Mouse (Mus musculus): ENCODE results near the gene Dync2h1.
"Not testable (repeated sequence)": the region's sequence is repeated elsewhere in the genome, so short reads cannot be mapped to it uniquely, and the experiment has no call there.

Dync2h1 gene

DNA sequence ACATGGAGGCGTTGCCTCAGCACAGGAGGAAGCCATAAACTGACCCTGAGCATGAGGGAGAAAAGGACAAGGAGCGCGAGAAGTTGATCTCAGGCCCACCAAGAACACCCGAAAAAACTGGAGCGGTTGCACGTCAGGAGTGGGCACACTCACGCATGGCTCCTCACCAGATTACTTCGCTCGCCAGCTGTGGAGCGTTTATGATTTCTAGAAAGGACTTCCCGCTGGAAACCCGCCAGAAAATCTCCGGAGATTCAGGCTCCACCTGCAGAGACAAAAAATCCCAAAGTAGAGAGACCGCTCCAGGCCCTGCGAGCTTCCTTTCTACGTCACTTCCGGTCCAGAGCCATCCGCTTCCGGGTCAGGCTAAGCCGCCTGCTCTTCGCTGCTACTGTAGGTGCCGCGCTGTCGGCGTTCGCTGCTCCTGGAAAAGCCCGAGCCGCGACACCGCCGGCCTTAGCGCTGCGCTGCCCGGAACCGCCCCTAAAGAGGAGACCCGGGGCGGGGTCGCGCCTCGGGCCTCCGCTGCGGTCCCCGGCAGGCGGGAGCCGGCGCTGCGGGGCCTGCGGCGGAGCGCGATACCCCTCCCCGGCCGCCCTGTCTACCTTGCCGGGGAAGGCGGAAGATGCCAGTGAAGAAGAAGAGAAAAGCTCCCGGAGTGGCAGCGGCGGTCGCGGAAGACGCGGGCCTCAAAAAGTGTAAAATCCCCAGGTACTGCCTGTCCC is at the start of gene Dync2h1, which contains the start of gene Dcun1d5:
TSS of gene Dync2h1 (minus strand) at position 275 of the 725 bp plus-strand sequence.
TSS of gene Dcun1d5 (plus strand) at position 349 of the 725 bp plus-strand sequence.
- peak; percentile 98 for DNase-seq

DNA sequence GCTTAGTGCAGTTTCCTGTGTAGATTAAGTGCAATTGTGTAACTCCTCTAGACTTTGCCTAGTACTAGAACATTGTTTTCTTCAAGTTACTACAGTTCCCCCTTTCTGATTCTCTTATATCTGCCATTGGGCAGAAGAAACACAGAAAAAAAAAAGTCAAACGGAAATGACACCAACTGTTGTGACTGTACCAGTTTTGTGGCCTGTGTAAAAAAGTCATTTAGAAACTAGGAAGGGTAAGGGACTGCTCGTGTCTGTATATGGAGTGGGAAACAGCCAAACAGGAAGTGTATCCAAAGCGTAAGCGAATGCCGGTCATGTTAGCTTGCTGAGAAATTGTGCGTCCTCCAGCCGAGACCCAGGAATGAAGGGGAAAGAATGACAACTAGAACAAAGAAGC is 37.2 kb upstream of the Dync2h1 start:
- no peak for DNase-seq

DNA sequence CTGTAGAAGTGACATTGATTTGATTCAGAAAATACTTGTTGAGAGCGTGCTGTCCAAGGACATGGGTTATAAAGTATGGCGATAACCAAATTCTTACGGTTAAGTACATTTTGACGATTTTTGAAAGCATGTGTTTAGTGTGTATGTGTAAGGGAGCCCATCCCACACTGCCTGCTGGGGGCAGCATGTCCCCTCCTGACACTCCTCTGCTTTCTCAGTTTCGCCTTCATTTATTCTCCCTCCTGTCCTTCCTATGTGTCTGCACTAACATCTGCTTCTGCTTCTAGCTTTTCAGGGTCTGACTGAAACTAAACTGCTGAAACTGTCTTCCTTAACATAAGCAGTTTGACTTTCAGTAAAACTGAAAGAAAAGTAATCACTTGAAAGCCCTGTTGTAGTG is 36.8 kb upstream of the Dync2h1 start:
- no peak for DNase-seq

DNA sequence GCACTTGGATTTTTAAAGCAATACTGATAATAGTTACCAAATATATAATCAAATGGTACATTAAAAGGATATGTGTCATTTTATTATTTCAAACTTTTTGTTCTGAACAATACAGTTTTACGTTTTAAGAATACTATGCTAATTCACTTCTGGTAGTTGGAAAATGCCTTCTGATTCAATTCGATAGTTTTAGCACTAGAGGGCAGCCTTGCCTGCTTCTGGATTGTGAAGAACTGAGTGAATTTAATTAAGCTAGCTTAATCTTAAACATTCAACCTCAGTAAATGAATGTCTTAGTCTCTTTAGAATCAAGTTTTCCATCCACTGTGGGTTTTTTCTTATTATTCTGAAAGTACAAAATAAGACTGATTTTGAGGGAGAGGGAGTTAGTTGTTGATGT is 32.0 kb upstream of the Dync2h1 start:
- peak in 1 of 2 experiments; percentile 13 for DNase-seq

- DNase-seq, result not testable (repeated sequence)
These were observed 6.4 kb upstream of the Dync2h1 start for GRCm38 (mm10) chr9:7190694-7191093.

DNA sequence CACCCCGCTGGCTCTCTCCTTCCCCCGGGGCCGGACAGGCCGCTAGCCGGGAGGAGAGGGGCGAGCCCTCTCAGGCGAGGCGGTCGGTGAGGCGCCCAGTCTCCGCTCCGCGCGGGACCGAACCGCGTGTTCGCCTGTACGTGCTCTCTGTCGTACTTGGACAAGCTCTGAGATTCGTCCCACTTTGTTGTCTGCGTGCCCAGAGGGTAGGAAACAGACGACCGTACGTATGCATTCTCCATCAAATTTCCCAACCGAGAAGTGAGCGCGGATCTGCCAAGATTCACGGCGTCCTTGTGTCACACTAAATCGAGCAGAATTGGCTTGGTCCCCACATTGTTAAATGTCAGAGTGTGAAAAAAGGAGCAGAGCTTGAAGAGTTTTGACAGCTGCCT is 648 bp upstream of the Dync2h1 start:
- DNase-seq, result peak in 1 of 2 experiments; percentile 9

DNA sequence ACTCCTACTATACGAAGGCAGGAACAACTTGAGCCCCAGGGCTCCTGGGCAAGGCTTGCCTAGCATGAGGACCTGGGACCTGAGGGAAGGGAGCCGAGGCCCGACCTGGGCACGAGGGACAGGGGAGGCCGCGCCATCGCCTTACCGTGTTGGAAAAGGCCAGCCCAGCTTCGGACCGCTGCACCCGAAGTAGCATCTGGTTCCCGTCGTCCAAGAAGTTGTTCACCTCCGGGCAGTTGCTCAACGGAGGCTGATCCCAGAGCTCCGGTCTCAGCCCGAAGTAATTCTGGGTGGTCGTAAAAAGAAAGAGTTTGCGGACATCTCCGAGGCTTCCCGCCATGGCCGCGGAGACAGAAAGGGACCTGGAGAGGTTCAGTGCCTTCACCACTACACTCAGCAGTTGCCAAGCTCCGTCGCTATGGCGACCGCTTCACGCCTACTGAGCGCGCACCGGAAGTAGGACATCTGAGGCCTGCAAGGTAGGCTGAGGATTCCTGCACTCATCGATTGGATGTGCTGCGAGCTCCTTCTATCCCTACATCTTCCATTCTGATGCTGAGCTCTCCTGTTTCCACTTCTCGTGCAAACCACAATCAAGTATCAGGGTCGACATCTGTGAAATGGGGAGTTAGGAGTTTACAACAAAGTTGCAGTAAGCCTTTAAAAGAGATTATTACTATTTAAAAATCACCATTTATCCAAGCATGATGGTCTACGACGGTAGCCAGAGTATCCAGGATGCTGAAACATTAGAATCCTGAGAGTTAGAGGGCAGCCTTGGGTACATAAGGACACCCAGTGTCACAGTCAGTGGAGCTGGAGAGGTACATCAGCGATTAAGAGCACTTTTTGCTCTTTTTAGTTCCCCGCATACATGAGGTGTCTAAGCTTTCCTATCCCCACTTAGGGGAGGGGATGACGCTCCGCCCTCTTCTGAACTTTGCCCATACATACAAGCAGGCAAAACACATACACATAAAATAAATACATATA is 7.3 kb downstream of the Dync2h1 start:
- peak; percentile 96 to 97 for DNase-seq

- DNase-seq, result peak; percentile 20 to 49
These were observed 10.5 kb downstream of the Dync2h1 start for GRCm38 (mm10) chr9:7173756-7174155.

- no peak for DNase-seq
These were observed 16.8 kb downstream of the Dync2h1 start for GRCm38 (mm10) chr9:7167339-7167998.

DNA sequence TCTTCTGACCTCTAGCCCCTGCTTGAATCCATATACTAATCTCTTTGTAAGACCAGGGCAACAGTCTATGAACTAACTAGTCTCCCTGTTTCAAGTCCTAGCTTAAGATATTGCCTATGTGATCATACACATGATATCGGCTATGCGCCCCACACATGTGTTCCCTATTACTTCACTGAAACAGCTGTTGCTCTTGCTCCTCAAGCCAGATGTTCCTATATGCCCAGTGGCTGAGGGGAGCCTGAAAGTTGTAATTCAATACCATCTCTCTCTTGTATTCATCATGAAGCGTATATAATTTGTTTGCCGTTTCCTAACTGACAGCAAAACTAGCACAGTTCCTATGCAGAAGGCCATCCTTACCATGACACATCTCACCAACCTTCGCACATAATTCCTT is 23.6 kb downstream of the Dync2h1 start:
- no peak for DNase-seq

GRCm38 (mm10) chr9:7159718-7160117 is 24.5 kb downstream of the Dync2h1 start:
- no peak for DNase-seq

GRCm38 (mm10) chr9:7158605-7159004 is 25.6 kb downstream of the Dync2h1 start:
- no peak for DNase-seq

- DNase-seq, result no peak
These were observed 29.9 kb downstream of the Dync2h1 start for GRCm38 (mm10) chr9:7154391-7154790.

GRCm38 (mm10) chr9:7122863-7123262 is 61.4 kb downstream of the Dync2h1 start:
- DNase-seq, result no peak

DNA sequence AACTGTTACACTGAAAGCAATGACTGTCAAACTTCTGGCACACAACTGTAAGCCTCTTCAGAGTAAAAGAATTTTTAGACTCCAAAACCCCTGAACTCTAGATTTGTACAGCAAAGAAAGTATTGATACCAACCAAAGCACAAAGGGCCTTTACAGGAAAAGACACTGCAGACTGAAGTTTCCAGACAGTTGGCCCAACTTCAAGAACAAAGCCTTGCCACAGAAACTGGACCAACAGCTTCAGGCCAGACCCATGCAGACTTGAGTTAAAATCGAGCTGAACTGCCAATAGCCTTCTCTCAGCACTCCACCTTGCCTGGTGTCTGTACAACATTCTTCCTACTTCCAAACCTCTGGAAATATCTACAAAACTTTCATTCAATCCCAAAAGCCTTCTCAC is 74.1 kb downstream of the Dync2h1 start:
- DNase-seq, result no peak

DNA sequence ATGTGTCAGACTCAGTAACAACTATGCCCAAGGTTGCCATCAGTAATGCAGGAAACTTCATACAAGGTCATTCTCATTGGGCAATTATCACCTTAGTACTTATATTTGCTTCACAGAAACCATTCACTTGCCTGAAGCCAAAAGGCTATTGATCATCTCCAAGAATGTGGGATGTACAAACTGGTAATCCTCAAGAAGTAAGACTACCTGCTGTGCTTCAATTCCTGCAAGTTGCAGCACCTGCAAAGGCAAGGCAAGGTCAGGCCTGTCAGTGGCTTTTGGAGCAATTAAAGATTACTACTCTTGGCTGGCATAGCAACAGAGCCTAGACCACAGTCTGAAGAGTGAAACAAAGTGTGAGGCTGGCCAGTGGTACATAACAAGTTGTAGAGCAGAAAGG is 82.9 kb downstream of the Dync2h1 start:
- no peak for DNase-seq

DNA sequence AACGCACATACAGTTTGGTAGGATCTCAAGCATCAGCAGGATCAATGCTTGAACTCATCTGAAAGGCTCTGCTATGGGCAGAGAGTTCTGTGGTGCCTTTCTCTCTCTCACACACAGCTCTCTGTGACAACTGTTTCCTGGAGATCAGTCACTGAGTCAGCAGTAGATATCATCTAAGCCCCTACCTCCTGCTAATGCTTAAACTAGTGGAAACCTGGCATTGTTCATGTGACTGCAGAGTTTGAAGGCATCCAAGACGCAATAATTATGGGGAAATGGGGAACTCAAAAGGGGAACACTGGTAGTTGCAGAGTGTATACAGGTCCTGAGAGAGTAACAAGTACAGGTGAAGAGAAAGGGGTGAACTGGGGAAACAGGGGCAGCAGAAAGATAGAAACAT is 109.6 kb downstream of the Dync2h1 start:
- DNase-seq, result no peak

- DNase-seq, result no peak
These were observed 113.4 kb downstream of the Dync2h1 start for GRCm38 (mm10) chr9:7070846-7071245.

DNA sequence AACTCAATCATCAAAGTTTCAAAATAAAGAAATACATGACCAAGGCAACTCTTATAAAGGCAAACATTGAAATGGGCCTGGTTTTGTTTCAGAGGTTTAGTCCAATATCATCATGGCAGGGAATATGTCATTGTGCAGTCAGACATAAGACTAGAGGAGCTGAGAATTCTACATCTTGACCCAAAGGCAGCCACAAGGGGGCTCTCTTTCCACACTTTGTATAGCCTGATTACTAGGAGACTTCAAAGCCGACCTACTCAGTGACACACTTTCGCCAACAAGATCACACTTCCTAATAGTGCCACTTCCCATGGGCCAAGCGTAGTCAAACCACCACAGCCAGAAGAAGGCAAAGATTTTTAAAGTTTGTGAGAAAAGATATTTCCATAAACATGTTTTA is 133.7 kb downstream of the Dync2h1 start:
- DNase-seq, result peak; percentile 36 to 46

DNA sequence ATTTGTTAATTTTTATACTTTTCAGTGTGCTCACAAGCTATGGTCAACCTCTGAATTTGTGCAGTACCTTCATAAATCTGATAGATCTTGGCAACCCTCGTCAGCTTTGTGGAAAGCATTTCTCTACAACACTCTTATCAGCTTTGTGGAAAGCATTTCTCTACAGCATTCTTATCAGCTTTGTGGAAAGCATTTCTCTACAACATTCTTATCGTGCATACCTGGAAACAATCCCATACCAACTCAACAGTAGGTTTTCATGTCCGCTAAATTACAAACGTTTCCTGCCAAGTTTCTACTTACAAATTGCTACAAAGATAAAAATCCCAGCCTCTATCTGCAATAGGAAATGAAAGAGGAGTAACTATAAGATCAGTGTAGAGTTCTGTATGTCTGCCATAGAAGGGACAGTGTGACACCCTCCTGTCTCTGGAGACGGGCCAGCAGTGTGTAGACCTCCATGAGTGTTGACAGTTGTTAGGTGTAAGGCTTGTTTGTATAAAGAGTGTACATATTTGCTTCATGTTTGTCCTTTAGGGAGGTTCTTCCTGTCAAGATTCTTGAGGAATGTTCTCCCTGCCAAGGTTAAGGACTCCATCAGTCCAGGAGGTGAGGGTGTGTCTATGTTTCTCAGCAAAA is 141.5 kb downstream of the Dync2h1 start:
- DNase-seq, result no peak

DNA sequence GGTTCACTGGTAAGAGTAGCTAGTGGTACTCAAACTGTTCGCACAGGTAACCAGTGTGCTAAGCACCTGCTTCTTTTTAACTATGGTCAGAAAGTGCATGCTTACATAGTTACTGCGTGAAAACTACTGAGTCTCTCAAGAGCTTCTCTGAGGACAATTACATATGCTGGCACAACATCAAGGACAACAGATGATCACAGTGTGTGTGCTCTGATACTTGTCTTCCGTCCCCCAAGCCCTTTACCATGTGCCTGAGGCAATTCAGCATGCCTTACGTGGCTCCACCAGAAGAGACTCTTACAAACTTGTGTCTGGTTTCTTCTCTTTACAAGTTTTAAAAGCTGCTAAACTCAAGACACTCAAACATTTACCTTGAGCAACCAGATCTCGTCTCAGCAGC is 143.0 kb downstream of the Dync2h1 start:
- DNase-seq, result no peak

DNA sequence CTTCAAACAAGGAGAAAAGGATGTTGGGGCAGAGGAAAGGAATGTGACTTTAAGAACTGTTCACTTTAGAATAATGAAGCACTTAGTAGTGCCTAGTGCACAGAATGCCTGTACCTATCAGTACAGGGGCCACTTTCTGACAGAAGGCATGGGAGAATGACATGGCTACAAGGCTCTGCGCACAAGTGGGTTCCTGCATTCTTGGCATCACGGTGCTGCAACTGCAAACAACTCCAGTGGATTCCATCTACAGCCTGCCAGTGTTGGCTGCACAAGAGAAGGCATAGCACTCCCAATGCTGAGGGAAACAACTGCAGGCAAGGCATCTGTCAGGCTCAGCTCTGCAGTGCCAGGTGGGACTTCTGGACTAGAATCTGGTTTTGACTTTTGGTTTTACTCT is 151.7 kb downstream of the Dync2h1 start:
- DNase-seq, result no peak

GRCm38 (mm10) chr9:7015600-7015999 is 168.6 kb downstream of the Dync2h1 start:
- no peak for DNase-seq
